Mouse (Mus musculus) intestine, embryonic 15.5 days (tissue): Measurements from ENCODE around the gene Nit2. TPM values are rescaled to one million over a fixed set of nuclear protein-coding genes. Genes with fewer than 3 reads are reported as not detected.

Experiments
- ATAC-seq: fragments of 200-750 bp; cut with Nextera tagmentation; 2 replicates; pipeline ENCODE4 v1.8.0; 2017; ENCODE audit warnings: moderate TSS enrichment, moderate library complexity
- H3K27ac ChIP-seq: fragments of 300-500 bp; sonication (generic); 2 replicates; pipeline ENCODE4 v1.5.1; 2015; ENCODE audit warnings: mild to moderate bottlenecking, inconsistent platforms
- H3K27me3 ChIP-seq: fragments of 300-500 bp; sonication (generic); replicated peaks from 2 replicates; pipeline ENCODE4 v1.6.1; 2015; ENCODE audit warnings: inconsistent platforms
- H3K36me3 ChIP-seq: fragments of 300-500 bp; sonication (generic); 2 replicates; pipeline ENCODE4 v1.6.1; 2015; ENCODE audit warnings: inconsistent platforms
- H3K4me1 ChIP-seq: fragments of 300-500 bp; sonication (generic); replicated peaks from 2 replicates; pipeline ENCODE4 v1.6.1; 2015; ENCODE audit warnings: inconsistent platforms
- H3K4me2 ChIP-seq: fragments of 300-500 bp; sonication (generic); replicated peaks from 2 replicates; pipeline ENCODE4 v1.6.1; 2015; ENCODE audit warnings: mild to moderate bottlenecking, inconsistent platforms
- H3K4me3 ChIP-seq: fragments of 300-500 bp; sonication (generic); replicated peaks from 2 replicates; pipeline ENCODE4 v1.5.1; 2015; ENCODE audit warnings: inconsistent platforms
- H3K9ac ChIP-seq: fragments of 300-500 bp; sonication (generic); 2 replicates; pipeline ENCODE4 v1.6.1; 2015; ENCODE audit warnings: inconsistent platforms
- H3K9me3 ChIP-seq: fragments of 300-500 bp; sonication (generic); 2 replicates; pipeline ENCODE4 v1.6.1; 2016; ENCODE audit warnings: inconsistent platforms
- WGBS: fragments of 180-500 bp; shearing (Covaris S2); methylation state at CpG from one replicate; pipeline ENCODE4 v1.1.7; 2015; 5-methylcytosine and 5-hydroxymethylcytosine counted together
- polyA plus RNA-seq: library from polyadenylated mRNA; unstranded; fragments of >200 nt; fragmentation: Nextera tagmentation; extraction: Ambion mirVana; gene quantifications from 2 replicates; pipeline ENCODE4 v1.2.1, GENCODE M21; 2015

The Nit2 gene
- polyA plus RNA-seq, 1 experiment from 2014 or later: 74.7 TPM

DNA sequence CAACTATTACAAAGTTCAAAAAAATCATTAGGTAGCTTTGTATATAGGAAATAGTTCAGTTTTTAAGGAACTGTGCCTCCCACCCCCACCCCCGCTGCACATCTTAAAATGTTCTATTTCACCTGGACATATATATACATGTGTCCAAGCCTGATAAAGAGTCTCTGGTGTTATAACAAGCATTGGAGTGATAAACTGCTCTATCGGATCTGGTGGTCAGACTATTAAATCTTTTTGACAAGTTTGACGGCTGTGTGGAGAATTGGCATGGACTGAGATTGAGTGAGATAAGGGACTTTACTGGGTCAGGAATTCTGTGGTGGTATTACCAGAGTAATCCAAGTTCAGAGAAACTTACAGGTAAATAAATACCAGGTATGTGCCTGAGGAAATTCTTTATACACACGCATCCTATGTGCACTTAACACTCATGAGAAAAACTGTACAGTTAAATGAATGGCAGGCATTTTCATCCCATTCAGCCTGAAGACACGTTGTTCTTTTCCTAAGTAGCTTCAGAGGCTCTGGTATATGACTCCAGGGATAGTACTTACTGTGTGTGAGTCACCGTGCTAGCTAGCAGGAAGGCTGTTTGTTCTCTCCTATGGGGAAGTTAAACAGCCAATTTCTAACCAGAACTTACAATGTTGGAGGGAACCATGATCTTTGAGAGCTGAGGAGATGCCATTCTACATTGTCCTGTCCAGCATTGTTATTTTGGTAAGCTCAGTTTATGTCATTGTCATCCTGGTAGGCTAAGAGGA lies 44.3 kb downstream of the Nit2 start:
- Histone ChIP-seq H3K36me3 (no peaks in the 10 kb centered on the region), H3K9me3 (no peaks in the 10 kb centered on the region), H3K27me3 (no peaks in the 10 kb centered on the region), H3K27ac (peak overlapping the region; percentile 6; the same call in 1 of the 2 replicates), H3K4me2 (peak overlapping the region; percentile 52), H3K9ac (peak overlapping the region; percentile 99; the same call in 1 of the 2 replicates), H3K4me3 (peak overlapping the region; percentile 98), H3K4me1 (peaks cover 17% of the 10 kb centered on the region)
- no peak for ATAC-seq
- 34% methylated on average over 6 of the region's 6 CpGs for WGBS

DNA sequence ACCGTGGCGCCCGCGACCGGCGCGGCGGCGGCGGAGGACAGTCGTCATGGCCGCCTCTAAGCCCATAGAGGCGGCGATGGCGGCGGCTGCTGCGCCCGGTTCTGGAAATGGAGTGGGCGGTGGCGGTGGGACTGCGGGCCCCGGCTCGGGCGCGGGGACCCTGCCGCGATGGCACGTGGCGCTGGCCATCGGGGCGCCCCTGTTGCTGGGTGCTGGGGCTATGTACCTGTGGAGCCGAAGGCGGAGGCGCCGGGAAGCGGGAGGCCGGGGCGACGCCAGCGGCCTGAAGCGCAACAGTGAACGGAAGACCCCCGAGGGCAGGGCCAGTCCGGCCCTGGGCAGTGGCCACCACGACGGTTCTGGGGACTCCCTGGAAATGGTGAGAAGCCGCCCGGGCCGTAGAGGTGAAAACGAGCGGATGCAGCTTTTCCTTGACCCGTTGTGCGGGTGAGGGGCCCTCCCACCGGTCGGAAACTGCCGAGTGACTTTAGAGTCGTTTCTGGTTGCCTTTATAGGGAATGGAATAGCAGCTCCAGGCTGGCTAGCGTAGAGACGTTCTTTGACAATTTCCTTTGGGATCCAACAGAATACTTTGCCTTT lies 45.2 kb downstream of the Nit2 start:
- Histone ChIP-seq H3K4me2 (peak overlapping the region; percentile 52), H3K9me3 (no peaks in the 10 kb centered on the region), H3K4me3 (peak overlapping the region; percentile 98), H3K4me1 (peaks cover 13% of the 10 kb centered on the region; the same call in 1 of the 2 replicates), H3K9ac (peak overlapping the region; percentile 99), H3K36me3 (no peaks in the 10 kb centered on the region), H3K27ac (peak overlapping the region; percentile 97), H3K27me3 (no peaks in the 10 kb centered on the region)
- peak; percentile 46 for ATAC-seq
- WGBS: under 1% methylated on average over 59 of the region's 59 CpGs

GRCm38 (mm10) chr16:57120913-57121815 lies 46.0 kb downstream of the Nit2 start, which contains the start of gene Tomm70a:
Gene Tomm70a (plus strand): TSS chr16:57121703.
- Histone ChIP-seq H3K27me3 (no peaks in the 10 kb centered on the region), H3K4me3 (peak within 1 kb of the TSS; percentile 98), H3K4me1 (peaks cover 13% of the 10 kb centered on the region; the same call in 1 of the 2 replicates), H3K27ac (peak within 1 kb of the TSS; percentile 97), H3K4me2 (peak within 1 kb of the TSS; percentile 57), H3K9me3 (no peaks in the 10 kb centered on the region), H3K36me3 (no peaks in the 10 kb centered on the region), H3K9ac (peak within 1 kb of the TSS; percentile 99)
- WGBS: under 1% methylated on average over 37 of the region's 37 CpGs
- ATAC-seq: peak; percentile 99

DNA sequence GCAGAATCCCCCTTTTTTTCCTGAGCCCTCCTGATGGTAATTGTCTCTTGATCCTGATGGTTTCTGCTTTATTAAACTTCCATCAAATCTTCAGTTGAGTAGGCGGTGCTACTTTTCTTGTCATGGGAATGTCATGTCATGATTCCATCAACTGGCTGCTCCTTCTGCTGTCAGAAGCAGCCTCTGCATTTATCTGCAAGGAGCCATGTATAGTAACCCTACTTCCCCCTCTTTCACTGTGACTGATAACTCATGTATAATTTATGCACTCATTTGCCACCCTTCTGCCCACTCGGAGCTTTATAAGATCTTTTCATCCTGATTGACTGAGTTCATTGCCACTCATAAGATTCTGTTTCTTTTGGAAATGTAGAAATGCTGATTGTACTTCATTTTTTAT lies 49.6 kb downstream of the Nit2 start:
- H3K9me3 ChIP-seq: no peaks in the 10 kb centered on the region
- no peaks in the 10 kb centered on the region for H3K36me3 ChIP-seq
- no peak overlapping the region for H3K27ac ChIP-seq
- no peak overlapping the region for H3K4me2 ChIP-seq
- H3K9ac ChIP-seq: no peak overlapping the region
- no peak for ATAC-seq
- H3K4me1 ChIP-seq: no peaks in the 10 kb centered on the region
- no peak overlapping the region for H3K4me3 ChIP-seq
- WGBS: 81% methylated on average over 2 of the region's 2 CpGs
- no peaks in the 10 kb centered on the region for H3K27me3 ChIP-seq

DNA sequence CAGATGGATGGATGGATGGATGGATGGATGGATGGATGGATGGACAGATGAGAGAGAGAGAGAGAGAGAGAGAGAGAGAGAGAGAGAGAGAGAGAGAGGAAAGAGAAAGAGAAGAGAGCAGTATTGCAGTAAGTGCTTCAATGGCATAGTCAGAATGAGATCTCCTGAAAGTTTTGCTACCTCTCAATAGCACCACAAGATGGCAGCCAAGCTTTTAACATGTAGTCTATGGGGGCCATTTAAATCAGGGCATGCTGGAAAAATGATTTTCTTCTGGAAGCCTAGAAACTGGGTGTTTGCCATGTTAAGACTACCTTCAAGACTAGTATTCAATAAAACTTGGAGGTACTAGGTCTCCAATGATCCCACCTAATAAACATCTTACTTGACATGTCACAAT lies 51.1 kb downstream of the Nit2 start:
- Histone ChIP-seq H3K27ac (no peak overlapping the region), H3K4me2 (no peak overlapping the region), H3K36me3 (no peaks in the 10 kb centered on the region), H3K9me3 (no peaks in the 10 kb centered on the region), H3K9ac (no peak overlapping the region), H3K4me1 (no peaks in the 10 kb centered on the region), H3K4me3 (no peak overlapping the region), H3K27me3 (no peaks in the 10 kb centered on the region)
- ATAC-seq: no peak

Other genes starting within 250 kb of the Nit2 start
- gene Lnp1, start 239.3 kb downstream of the Nit2 start, polyA plus RNA-seq: not detected in 2 replicates
- gene Tmem45a2, start 96.0 kb downstream of the Nit2 start, polyA plus RNA-seq: 0.11 TPM in 1 of 2 replicates, not detected in the other
- gene Tomm70a, start 45.6 kb downstream of the Nit2 start, polyA plus RNA-seq: 50.1 and 55.8 TPM in 2 replicates
- gene Tbc1d23, start 64.2 kb upstream of the Nit2 start, polyA plus RNA-seq: 21.9 TPM in 2 replicates
- gene Tmem30c, start 125.5 kb upstream of the Nit2 start, polyA plus RNA-seq: not detected in 2 replicates
- gene Filip1l, start 185.8 kb upstream of the Nit2 start, polyA plus RNA-seq: 33.0 and 34.0 TPM in 2 replicates